Comparison of ENCODE assay signal across 9 mouse cellular contexts in genomic region chr4:141291571-141292375, GRCm38 (mm10). TPM values are rescaled to one million over a fixed set of nuclear protein-coding genes. Genes with fewer than 3 reads are reported as not detected.
DNase-seq lines count a peak whose midpoint lies in the region; ATAC-seq and TF ChIP-seq lines count a peak whose summit lies in the region.
"Had no signal": no experiment of that assay in that cellular context is flagged by ENCODE, and none has a peak within 500 bp of the region (broad histone marks: within the 10 kb centered on the region; RNA-seq: fewer than 3 reads in every experiment).

No protein-coding gene starts in this region.

- peaks cover 65% of the 10 kb centered on the region for H3K27me3 ChIP-seq in heart, embryonic 15.5 days
- H3K27me3 ChIP-seq in intestine, postnatal 0 days (replicated peaks; ENCODE audit: control insufficient read depth, insufficient read depth, low read length) = no peaks in the 10 kb centered on the region
- H3K27me3 ChIP-seq in neural tube, embryonic 14.5 days (ENCODE audit: control insufficient read depth, insufficient read depth, low read length) = peaks cover 12% of the 10 kb centered on the region; the same call in 1 of the 2 replicates

- H3K4me2 ChIP-seq in heart, embryonic 15.5 days = peak overlapping the region; percentile 82
- H3K4me2 ChIP-seq in intestine, postnatal 0 days (replicated peaks; ENCODE audit: low read depth) = peak overlapping the region; percentile 68
- peak overlapping the region; percentile 72 for H3K4me2 ChIP-seq in neural tube, embryonic 14.5 days (ENCODE audit: low read depth, low read length)

- DNase-seq in heart, adult 8-10 months (ENCODE audit: low spot score) = no peak
- DNase-seq in embryo, embryonic 9.5 days (ENCODE audit: extremely low spot score) = peak; percentile 56
- no peak for DNase-seq in right cerebral cortex, postnatal 25 days
- DNase-seq in urinary bladder, postnatal 14 days (ENCODE audit: low spot score) = no peak
- no peak for DNase-seq in kidney, postnatal 10 days

- no peak; the same call in 1 of the 2 replicates for ATAC-seq in heart, embryonic 15.5 days (replicated peaks; ENCODE audit: insufficient number of reproducible peaks, insufficient read depth, low FRiP score, low read depth)
- no peak for ATAC-seq in intestine, postnatal 0 days
- ATAC-seq in neural tube, embryonic 14.5 days (ENCODE audit: low read depth) = no peak

- peak overlapping the region; percentile 41 for H3K4me3 ChIP-seq in heart, embryonic 15.5 days
- H3K4me3 ChIP-seq in intestine, postnatal 0 days (ENCODE audit: low read depth, low read length) = peak overlapping the region; percentile 22
- H3K4me3 ChIP-seq in neural tube, embryonic 14.5 days (ENCODE audit: low read depth, low read length) = peak overlapping the region; percentile 32

- H3K9me3 ChIP-seq in heart, embryonic 15.5 days (replicated peaks) = no peaks in the 10 kb centered on the region
- no peaks in the 10 kb centered on the region for H3K9me3 ChIP-seq in intestine, postnatal 0 days (ENCODE audit: control insufficient read depth)
- H3K9me3 ChIP-seq in neural tube, embryonic 14.5 days (ENCODE audit: control insufficient read depth, low read length) = no peaks in the 10 kb centered on the region

- H3K27ac ChIP-seq in heart, embryonic 15.5 days = no peak overlapping the region
- H3K27ac ChIP-seq in intestine, postnatal 0 days (ENCODE audit: low read depth, low read length) = no peak overlapping the region
- H3K27ac ChIP-seq in neural tube, embryonic 14.5 days (ENCODE audit: low read depth, low read length) = no peak overlapping the region

- TF ChIP-seq CTCF in intestine, postnatal 0 days (IDR thresholded peaks at IDR 0.05; ENCODE audit: low read depth) = no peak

- H3K9ac ChIP-seq in heart, embryonic 15.5 days = peak overlapping the region; percentile 40
- H3K9ac ChIP-seq in intestine, postnatal 0 days (ENCODE audit: low read depth, low read length) = peak overlapping the region; percentile 17; the same call in 1 of the 2 replicates
- H3K9ac ChIP-seq in neural tube, embryonic 14.5 days (replicated peaks; ENCODE audit: low read depth, low read length) = peak overlapping the region; percentile 52

- WGBS in heart, embryonic 15.5 days = 5% methylated on average over 42 of the region's 47 CpGs
- 5% methylated on average over 47 of the region's 47 CpGs for WGBS in intestine, postnatal 0 days
- 1% methylated on average over 43 of the region's 47 CpGs for WGBS in neural tube, embryonic 14.5 days

- H3K36me3 ChIP-seq in heart, embryonic 15.5 days = no peaks in the 10 kb centered on the region
- H3K36me3 ChIP-seq in intestine, postnatal 0 days (ENCODE audit: control insufficient read depth, insufficient read depth) = no peaks in the 10 kb centered on the region
- H3K36me3 ChIP-seq in neural tube, embryonic 14.5 days (ENCODE audit: control insufficient read depth, insufficient read depth, low read length) = no peaks in the 10 kb centered on the region

- H3K4me1 ChIP-seq in heart, embryonic 15.5 days (replicated peaks) = peaks cover 44% of the 10 kb centered on the region
- peaks cover under 1% of the 10 kb centered on the region; the same call in 1 of the 2 replicates for H3K4me1 ChIP-seq in intestine, postnatal 0 days (replicated peaks; ENCODE audit: control insufficient read depth, insufficient read depth, low read length)
- peaks cover 19% of the 10 kb centered on the region for H3K4me1 ChIP-seq in neural tube, embryonic 14.5 days (ENCODE audit: control insufficient read depth, insufficient read depth, low read length)

RNA-seq across cellular contexts. Expression of gene Epha2, which starts 9.3 kb away (rescaled TPM):
- 2.7 and 4.2 TPM in 2 replicates for polyA plus RNA-seq in heart, embryonic 15.5 days (2015; fragmentation: Nextera tagmentation; extraction: Ambion mirVana)
- total RNA-seq in heart, adult 8-10 months (2022) = 1 to 10 TPM; 4.6 to 7.1 (median 5.2) TPM
- polyA plus RNA-seq in intestine, postnatal 0 days (2015; fragmentation: Nextera tagmentation; extraction: Ambion mirVana) = 5.6 and 6.6 TPM in 2 replicates
- polyA plus RNA-seq in neural tube, embryonic 14.5 days (2014; fragmentation: Nextera tagmentation; extraction: Ambion mirVana) = 0.21 and 0.52 TPM in 2 replicates

RNA-seq across cellular contexts. Expression of gene Arhgef19, which starts 52.5 kb away (rescaled TPM):
- 3.2 and 5.7 TPM in 2 replicates for polyA plus RNA-seq in heart, embryonic 15.5 days (2015; fragmentation: Nextera tagmentation; extraction: Ambion mirVana)
- 10 to 100 TPM; 26.2 to 32.2 (median 30.3) TPM for total RNA-seq in heart, adult 8-10 months (2022)
- polyA plus RNA-seq in intestine, postnatal 0 days (2015; fragmentation: Nextera tagmentation; extraction: Ambion mirVana) = 4.5 and 6.3 TPM in 2 replicates
- polyA plus RNA-seq in neural tube, embryonic 14.5 days (2014; fragmentation: Nextera tagmentation; extraction: Ambion mirVana) = 0.68 and 1.6 TPM in 2 replicates
- total RNA-seq: neutrophil, adult 5-6 weeks had no signal
